ENCODE assay signal across 8 mouse cellular contexts in genomic region chr10:41689941-41690887, GRCm38 (mm10). TPM values are rescaled to one million over a fixed set of nuclear protein-coding genes. Genes with fewer than 3 reads are reported as not detected.
DNase-seq lines count a peak whose midpoint lies in the region; ATAC-seq lines count a peak whose summit lies in the region.

No protein-coding gene starts in this region.

- DNase-seq in 3T3-L1 (ENCODE audit: low read depth, low spot score), result peak; percentile 76
- DNase-seq in adipocyte (ENCODE audit: low spot score), result peak; percentile 77
- peak; percentile 91 for DNase-seq in embryo, embryonic 10.5 days (ENCODE audit: low spot score)
- DNase-seq in heart, embryonic 10.5 days (ENCODE audit: low spot score), result peak; percentile 84
- peak; percentile 79 for DNase-seq in kidney, adult 9 months
- DNase-seq in naive thymus-derived CD4-positive, alpha-beta T cell, adult 2 months (ENCODE audit: low read depth), result peak; percentile 93

- H3K27me3 ChIP-seq in heart, embryonic 10.5 days (ENCODE audit: insufficient read depth, poor library complexity, severe bottlenecking), result 0 out of 2 replicates have a peak, but pooled peaks cover 5% of the 10 kb centered on the region
- peaks cover 15% of the 10 kb centered on the region; the same call in 1 of the 2 replicates for H3K27me3 ChIP-seq in liver, embryonic 12.5 days (replicated peaks)
- no peaks in the 10 kb centered on the region for H3K27me3 ChIP-seq in stomach, embryonic 15.5 days (replicated peaks)

- no peaks in the 10 kb centered on the region for H3K36me3 ChIP-seq in heart, embryonic 10.5 days
- no peaks in the 10 kb centered on the region for H3K36me3 ChIP-seq in liver, embryonic 12.5 days
- H3K36me3 ChIP-seq in stomach, embryonic 15.5 days, result no peaks in the 10 kb centered on the region

- H3K27ac ChIP-seq in heart, embryonic 10.5 days, result peak overlapping the region; percentile 63
- no peak overlapping the region for H3K27ac ChIP-seq in liver, embryonic 12.5 days
- no peak overlapping the region for H3K27ac ChIP-seq in stomach, embryonic 15.5 days

- H3K4me3 ChIP-seq in heart, embryonic 10.5 days, result peak overlapping the region; percentile 65
- peak overlapping the region; percentile 41 for H3K4me3 ChIP-seq in liver, embryonic 12.5 days
- H3K4me3 ChIP-seq in stomach, embryonic 15.5 days (replicated peaks), result peak overlapping the region; percentile 44

- peak overlapping the region; percentile 65 for H3K4me2 ChIP-seq in liver, embryonic 12.5 days
- peak overlapping the region; percentile 77 for H3K4me2 ChIP-seq in stomach, embryonic 15.5 days

- 22% methylated on average over 24 of the region's 24 CpGs for WGBS in heart, embryonic 10.5 days
- WGBS in liver, embryonic 12.5 days (ENCODE audit: insufficient replicate concordance), result 23% methylated on average over 24 of the region's 24 CpGs
- WGBS in stomach, embryonic 15.5 days, result 21% methylated on average over 24 of the region's 24 CpGs

- H3K9ac ChIP-seq in liver, embryonic 12.5 days, result no peak overlapping the region; the same call in 1 of the 2 replicates
- H3K9ac ChIP-seq in stomach, embryonic 15.5 days, result peak overlapping the region; percentile 11; the same call in 1 of the 2 replicates

- no peaks in the 10 kb centered on the region for H3K9me3 ChIP-seq in heart, embryonic 10.5 days
- no peaks in the 10 kb centered on the region for H3K9me3 ChIP-seq in liver, embryonic 12.5 days (replicated peaks)
- H3K9me3 ChIP-seq in stomach, embryonic 15.5 days, result no peaks in the 10 kb centered on the region

- no peak for ATAC-seq in liver, embryonic 12.5 days
- no peak for ATAC-seq in stomach, embryonic 15.5 days (ENCODE audit: insufficient read depth, low FRiP score, low read depth)

- peaks cover 12% of the 10 kb centered on the region; the same call in 1 of the 2 replicates for H3K4me1 ChIP-seq in heart, embryonic 10.5 days
- H3K4me1 ChIP-seq in liver, embryonic 12.5 days, result 0 out of 2 replicates have a peak, but pooled peaks cover 6% of the 10 kb centered on the region
- no peaks in the 10 kb centered on the region for H3K4me1 ChIP-seq in stomach, embryonic 15.5 days

RNA-seq across cellular contexts. Expression of gene Ccdc162, which starts 26.2 kb away (rescaled TPM):
- polyA plus RNA-seq in heart, embryonic 10.5 days (2016; fragmentation: Nextera tagmentation; extraction: Ambion mirVana), result 0.21 and 0.40 TPM in 2 replicates
- 0.08 TPM in 2 replicates for polyA plus RNA-seq in liver, embryonic 12.5 days (2016; fragmentation: Nextera tagmentation; extraction: Ambion mirVana)
- 0.96 and 1.0 TPM in 2 replicates for polyA plus RNA-seq in stomach, embryonic 15.5 days (2015; fragmentation: Nextera tagmentation; extraction: Ambion mirVana)
